Mouse (Mus musculus) liver, adult 2 months (tissue): Measurements from ENCODE around the gene Cpeb3.

ENCODE experiments used
- CTCF ChIP-seq: fragments of 200-500 bp; IDR thresholded peaks from 2 replicates; pipeline ENCODE4 v1.5.1; 2011; ENCODE audit warnings: low read depth, low read length, control low read depth
- POLR2A ChIP-seq: fragments of 200-500 bp; IDR thresholded peaks from 2 replicates; pipeline ENCODE4 v1.6.1; 2011; ENCODE audit warnings: low read length, control low read depth; ENCODE audit not compliant: insufficient read depth; ENCODE audit errors: extremely low read depth

GRCm38 (mm10) chr19:37115824-37116223, 92.6 kb downstream of the Cpeb3 start:
- TF ChIP-seq CTCF (no peak), POLR2A (no peak)
